Mouse (Mus musculus) neural tube, embryonic 14.5 days (tissue): Measurements from ENCODE around the gene Rad51d. TPM values are rescaled to one million over a fixed set of nuclear protein-coding genes. Genes with fewer than 3 reads are reported as not detected.

Source experiments
- ATAC-seq: fragments of 200-750 bp; cut with Nextera tagmentation; 2 replicates; pipeline ENCODE4 v1.8.0; 2017; ENCODE audit warnings: low read depth, mild to moderate bottlenecking, moderate TSS enrichment, moderate library complexity
- H3K27ac ChIP-seq: fragments of 300-500 bp; sonication (generic); 2 replicates; pipeline ENCODE4 v1.5.1; 2014; ENCODE audit warnings: low read depth, mild to moderate bottlenecking, control low read depth, low read length, moderate library complexity, mixed read lengths
- H3K27me3 ChIP-seq: fragments of 300-500 bp; sonication (generic); 2 replicates; pipeline ENCODE4 v1.6.1; 2014; ENCODE audit warnings: low read length; ENCODE audit not compliant: control insufficient read depth, insufficient read depth
- H3K36me3 ChIP-seq: fragments of 300-500 bp; sonication (generic); 2 replicates; pipeline ENCODE4 v1.6.1; 2014; ENCODE audit warnings: low read length, mixed read lengths; ENCODE audit not compliant: control insufficient read depth, insufficient read depth
- H3K4me1 ChIP-seq: fragments of 300-500 bp; sonication (generic); 2 replicates; pipeline ENCODE4 v1.6.1; 2014; ENCODE audit warnings: low read length; ENCODE audit not compliant: control insufficient read depth, insufficient read depth
- H3K4me2 ChIP-seq: fragments of 300-500 bp; sonication (generic); 2 replicates; pipeline ENCODE4 v1.6.1; 2014; ENCODE audit warnings: mild to moderate bottlenecking, low read depth, low read length, control low read depth
- H3K4me3 ChIP-seq: fragments of 300-500 bp; sonication (generic); 2 replicates; pipeline ENCODE4 v1.5.1; 2014; ENCODE audit warnings: low read depth, low read length, control low read depth, mixed read lengths
- H3K9ac ChIP-seq: fragments of 300-500 bp; sonication (generic); replicated peaks from 2 replicates; pipeline ENCODE4 v1.6.1; 2014; ENCODE audit warnings: low read depth, mild to moderate bottlenecking, control low read depth, low read length, mixed read lengths
- H3K9me3 ChIP-seq: fragments of 300-500 bp; sonication (generic); 2 replicates; pipeline ENCODE4 v1.6.1; 2016; ENCODE audit warnings: low read length; ENCODE audit not compliant: control insufficient read depth
- WGBS: fragments of 180-500 bp; shearing (Covaris S2); extraction: QIAGEN DNeasy Blood & Tissue Kit; methylation state at CpG from one replicate; pipeline ENCODE4 v1.1.7; 2014; 5-methylcytosine and 5-hydroxymethylcytosine counted together
- polyA plus RNA-seq: library from polyadenylated mRNA; unstranded; fragments of >200 nt; fragmentation: Nextera tagmentation; extraction: Ambion mirVana; gene quantifications from 2 replicates; pipeline ENCODE4 v1.2.1, GENCODE M21; 2014

The Rad51d gene
- polyA plus RNA-seq, 1 experiment from 2014 or later: 14.4 TPM

GRCm38 (mm10) chr11:82865957-82866356 lies 24.5 kb downstream of the Rad51d start:
- no peak overlapping the region for H3K4me2 ChIP-seq
- H3K27me3 ChIP-seq: no peaks in the 10 kb centered on the region
- H3K9me3 ChIP-seq: no peaks in the 10 kb centered on the region
- H3K9ac ChIP-seq: no peak overlapping the region
- no peak overlapping the region for H3K4me3 ChIP-seq
- WGBS: 84% methylated on average over 10 of the region's 10 CpGs
- no peak for ATAC-seq
- H3K36me3 ChIP-seq: no peaks in the 10 kb centered on the region
- H3K4me1 ChIP-seq: peaks cover 5% of the 10 kb centered on the region; the same call in 1 of the 2 replicates
- H3K27ac ChIP-seq: no peak overlapping the region

GRCm38 (mm10) chr11:82863488-82863931 lies 26.9 kb downstream of the Rad51d start:
- Histone ChIP-seq H3K27me3 (no peaks in the 10 kb centered on the region), H3K4me1 (peaks cover 5% of the 10 kb centered on the region; the same call in 1 of the 2 replicates), H3K4me3 (no peak overlapping the region), H3K36me3 (no peaks in the 10 kb centered on the region), H3K27ac (no peak overlapping the region), H3K9ac (0 out of 2 replicates have a peak overlapping the region, but pooled peaks have one; percentile 7), H3K4me2 (no peak overlapping the region), H3K9me3 (no peaks in the 10 kb centered on the region)
- 39% methylated on average over 4 of the region's 4 CpGs for WGBS
- no peak for ATAC-seq

- no peak overlapping the region for H3K9ac ChIP-seq
These were observed 27.4 kb downstream of the Rad51d start for GRCm38 (mm10) chr11:82863059-82863458.

GRCm38 (mm10) chr11:82862638-82863037 lies 27.8 kb downstream of the Rad51d start:
- H3K9ac ChIP-seq: no peak overlapping the region
- 72% methylated on average over 9 of the region's 9 CpGs for WGBS
- no peaks in the 10 kb centered on the region for H3K27me3 ChIP-seq
- no peak overlapping the region for H3K27ac ChIP-seq
- H3K36me3 ChIP-seq: no peaks in the 10 kb centered on the region
- peaks cover 5% of the 10 kb centered on the region; the same call in 1 of the 2 replicates for H3K4me1 ChIP-seq
- H3K4me2 ChIP-seq: no peak overlapping the region
- H3K9me3 ChIP-seq: no peaks in the 10 kb centered on the region
- ATAC-seq: no peak
- no peak overlapping the region for H3K4me3 ChIP-seq

More at GRCm38 (mm10) chr11:82863059-82863458, 27.4 kb downstream of the Rad51d start:
- 35% methylated on average over 2 of the region's 2 CpGs for WGBS
- Histone ChIP-seq H3K4me3 (no peak overlapping the region), H3K36me3 (no peaks in the 10 kb centered on the region), H3K27me3 (no peaks in the 10 kb centered on the region), H3K27ac (no peak overlapping the region), H3K4me1 (peaks cover 5% of the 10 kb centered on the region; the same call in 1 of the 2 replicates), H3K9me3 (no peaks in the 10 kb centered on the region), H3K4me2 (no peak overlapping the region)
- ATAC-seq: no peak

- Histone ChIP-seq H3K4me3 (no peak overlapping the region), H3K9ac (no peak overlapping the region), H3K9me3 (no peaks in the 10 kb centered on the region), H3K4me1 (peaks cover 5% of the 10 kb centered on the region; the same call in 1 of the 2 replicates), H3K36me3 (no peaks in the 10 kb centered on the region), H3K27me3 (no peaks in the 10 kb centered on the region), H3K27ac (no peak overlapping the region), H3K4me2 (no peak overlapping the region)
- WGBS: 70% methylated on average over 8 of the region's 8 CpGs
- no peak for ATAC-seq
These were observed 28.9 kb downstream of the Rad51d start for GRCm38 (mm10) chr11:82861558-82861957.

- H3K36me3 ChIP-seq: no peaks in the 10 kb centered on the region
- H3K4me1 ChIP-seq: peaks cover 7% of the 10 kb centered on the region; the same call in 1 of the 2 replicates
- H3K9ac ChIP-seq: no peak overlapping the region
- H3K9me3 ChIP-seq: no peaks in the 10 kb centered on the region
- H3K27ac ChIP-seq: no peak overlapping the region
- 81% methylated on average over 6 of the region's 6 CpGs for WGBS
- no peak for ATAC-seq
- no peak overlapping the region for H3K4me2 ChIP-seq
- no peak overlapping the region for H3K4me3 ChIP-seq
- no peaks in the 10 kb centered on the region for H3K27me3 ChIP-seq
These were observed 29.7 kb downstream of the Rad51d start for GRCm38 (mm10) chr11:82860759-82861158.

- Histone ChIP-seq H3K27me3 (no peaks in the 10 kb centered on the region), H3K4me2 (no peak overlapping the region), H3K27ac (no peak overlapping the region), H3K4me3 (no peak overlapping the region), H3K9ac (no peak overlapping the region), H3K36me3 (no peaks in the 10 kb centered on the region), H3K9me3 (no peaks in the 10 kb centered on the region), H3K4me1 (0 out of 2 replicates have a peak, but pooled peaks cover 2% of the 10 kb centered on the region)
- no peak for ATAC-seq
- WGBS: 74% methylated on average over 13 of the region's 13 CpGs
These were observed 33.0 kb downstream of the Rad51d start for GRCm38 (mm10) chr11:82857307-82857848.

GRCm38 (mm10) chr11:82856032-82856431 lies 34.4 kb downstream of the Rad51d start:
- H3K4me1 ChIP-seq: 0 out of 2 replicates have a peak, but pooled peaks cover 2% of the 10 kb centered on the region
- 51% methylated on average over 10 of the region's 10 CpGs for WGBS
- no peak overlapping the region for H3K4me2 ChIP-seq
- H3K9ac ChIP-seq: no peak overlapping the region
- H3K4me3 ChIP-seq: no peak overlapping the region
- peak; percentile 56; the same call in 1 of the 2 replicates for ATAC-seq
- H3K27ac ChIP-seq: no peak overlapping the region
- no peaks in the 10 kb centered on the region for H3K9me3 ChIP-seq
- no peaks in the 10 kb centered on the region for H3K36me3 ChIP-seq
- H3K27me3 ChIP-seq: no peaks in the 10 kb centered on the region

GRCm38 (mm10) chr11:82855327-82855973 lies 35.0 kb downstream of the Rad51d start:
- Histone ChIP-seq H3K27me3 (no peaks in the 10 kb centered on the region), H3K9me3 (no peaks in the 10 kb centered on the region), H3K9ac (no peak overlapping the region), H3K36me3 (no peaks in the 10 kb centered on the region), H3K4me2 (no peak overlapping the region), H3K4me1 (0 out of 2 replicates have a peak, but pooled peaks cover 3% of the 10 kb centered on the region), H3K4me3 (no peak overlapping the region), H3K27ac (no peak overlapping the region)
- no peak for ATAC-seq
- WGBS: 80% methylated on average over 9 of the region's 9 CpGs
